In genomic region chr12:89813294-89813693, GRCm38 (mm10) we compare ENCODE assay signal across 10 mouse cellular contexts.
A peak's percentile ranks its signal among the peaks of the same experiment; 100 is the strongest.
DNase-seq lines count a peak whose midpoint lies in the region; ATAC-seq lines count a peak whose summit lies in the region.
"Had no signal": no experiment of that assay in that cellular context is flagged by ENCODE, and none has a peak within 500 bp of the region (broad histone marks: within the 10 kb centered on the region; RNA-seq: fewer than 3 reads in every experiment).

No protein-coding gene starts in this region.

- peak overlapping the region; percentile 36 for H3K4me3 ChIP-seq in kidney, embryonic 14.5 days (ENCODE audit: low read length)
- H3K4me3 ChIP-seq in hindbrain, embryonic 14.5 days (replicated peaks; ENCODE audit: low read length), result peak overlapping the region; percentile 38
- H3K4me3 ChIP-seq in neural tube, embryonic 11.5 days (ENCODE audit: low read depth, low read length), result peak overlapping the region; percentile 45

- H3K36me3 ChIP-seq in kidney, embryonic 14.5 days (ENCODE audit: control insufficient read depth, insufficient read depth, low read length), result no peaks in the 10 kb centered on the region
- no peaks in the 10 kb centered on the region for H3K36me3 ChIP-seq in hindbrain, embryonic 14.5 days (replicated peaks; ENCODE audit: control insufficient read depth, insufficient read depth)
- no peaks in the 10 kb centered on the region for H3K36me3 ChIP-seq in neural tube, embryonic 11.5 days (ENCODE audit: control insufficient read depth, insufficient read depth, low read length)

- intact Hi-C loops in gastrocnemius, postnatal 14 days (cut with DNase I; ENCODE audit: low total_unique reads), result no loop called here

- 0 out of 2 replicates have a peak, but pooled peaks cover 6% of the 10 kb centered on the region for H3K4me1 ChIP-seq in kidney, embryonic 14.5 days (ENCODE audit: control insufficient read depth, insufficient read depth, low read length)
- peaks cover 28% of the 10 kb centered on the region for H3K4me1 ChIP-seq in hindbrain, embryonic 14.5 days (replicated peaks; ENCODE audit: control insufficient read depth, insufficient read depth, low read length)
- H3K4me1 ChIP-seq in neural tube, embryonic 11.5 days (ENCODE audit: control insufficient read depth, insufficient read depth, low read length), result no peaks in the 10 kb centered on the region; the same call in 1 of the 2 replicates

- 0 out of 2 replicates have a peak, but pooled peaks cover 3% of the 10 kb centered on the region for H3K27me3 ChIP-seq in kidney, embryonic 14.5 days (ENCODE audit: control insufficient read depth, insufficient read depth, low read length)
- H3K27me3 ChIP-seq in hindbrain, embryonic 14.5 days (ENCODE audit: control insufficient read depth, insufficient read depth, low read length), result no peaks in the 10 kb centered on the region
- H3K27me3 ChIP-seq in neural tube, embryonic 11.5 days (ENCODE audit: control insufficient read depth, insufficient read depth, low read length), result peaks cover 3% of the 10 kb centered on the region; the same call in 1 of the 2 replicates
- H3K27me3 ChIP-seq: CH12.LX had no signal

- H3K9me3 ChIP-seq in kidney, embryonic 14.5 days (ENCODE audit: control insufficient read depth, low read length), result no peaks in the 10 kb centered on the region
- no peaks in the 10 kb centered on the region for H3K9me3 ChIP-seq in hindbrain, embryonic 14.5 days (ENCODE audit: control insufficient read depth, low read length)
- no peaks in the 10 kb centered on the region for H3K9me3 ChIP-seq in neural tube, embryonic 11.5 days (ENCODE audit: control insufficient read depth, low read length)

- no peak for ATAC-seq in kidney, embryonic 14.5 days (ENCODE audit: low FRiP score, low TSS enrichment)
- no peak for ATAC-seq in hindbrain, embryonic 14.5 days (ENCODE audit: low FRiP score)
- ATAC-seq in neural tube, embryonic 11.5 days (ENCODE audit: insufficient read depth, low FRiP score, low TSS enrichment), result no peak
- ATAC-seq in megakaryocyte progenitor cell, adult 5-6 weeks (replicated peaks; ENCODE audit: poor library complexity), result no peak

- 5% methylated on average over 13 of the region's 13 CpGs for WGBS in kidney, embryonic 14.5 days
- WGBS in hindbrain, embryonic 14.5 days, result 7% methylated on average over 13 of the region's 13 CpGs
- 11% methylated on average over 13 of the region's 13 CpGs for WGBS in neural tube, embryonic 11.5 days

- no peak overlapping the region for H3K27ac ChIP-seq in kidney, embryonic 14.5 days (ENCODE audit: low read depth, low read length)
- H3K27ac ChIP-seq in hindbrain, embryonic 14.5 days, result peak overlapping the region; percentile 46
- no peak overlapping the region for H3K27ac ChIP-seq in neural tube, embryonic 11.5 days (ENCODE audit: low read depth, low read length)

- DNase-seq in kidney, postnatal 36 days, result no peak
- DNase-seq in cerebellum, postnatal 25 days, result peak; percentile 61 to 69
- DNase-seq in hindbrain, embryonic 14.5 days (ENCODE audit: low spot score), result no peak
- DNase-seq in neural tube, embryonic 11.5 days (ENCODE audit: low spot score), result no peak
- DNase-seq in gastrocnemius, postnatal 14 days, result no peak
- DNase-seq in testis, postnatal 14 days (ENCODE audit: low spot score), result no peak
- DNase-seq: right cerebral cortex, postnatal 25 days had no signal

- peak overlapping the region; percentile 4; the same call in 1 of the 2 replicates for H3K9ac ChIP-seq in kidney, embryonic 14.5 days (ENCODE audit: low read depth, low read length)
- H3K9ac ChIP-seq in hindbrain, embryonic 14.5 days, result peak overlapping the region; percentile 61
- H3K9ac ChIP-seq in neural tube, embryonic 11.5 days (ENCODE audit: low read length), result no peak overlapping the region

- H3K4me2 ChIP-seq in kidney, embryonic 14.5 days (replicated peaks; ENCODE audit: low read depth, low read length), result peak overlapping the region; percentile 72
- peak overlapping the region; percentile 83 for H3K4me2 ChIP-seq in hindbrain, embryonic 14.5 days (replicated peaks)
- H3K4me2 ChIP-seq in neural tube, embryonic 11.5 days (ENCODE audit: low read depth), result peak overlapping the region; percentile 75

Comparison
In these comparisons a context has a peak if more than half of its experiments do, and no peak if none do; other contexts are left out.
1. DNase-seq: peak in cerebellum, postnatal 25 days (2 of 2); none in kidney, postnatal 36 days (0 of 2), hindbrain, embryonic 14.5 days (single experiment), neural tube, embryonic 11.5 days (single experiment), gastrocnemius, postnatal 14 days (single experiment) and testis, postnatal 14 days (single experiment).
2. Peak in every context shown above with its lines, with median percentiles within 50 percentile points of each other: H3K4me2 ChIP-seq and H3K4me3 ChIP-seq.